Mouse (Mus musculus): ENCODE results near the gene Wnk2. TPM values are rescaled to one million over a fixed set of nuclear protein-coding genes. Genes with fewer than 3 reads are reported as not detected.

The Wnk2 gene
- total RNA-seq, 2 experiments from 2014 or later, result 129 to 145 TPM

DNA sequence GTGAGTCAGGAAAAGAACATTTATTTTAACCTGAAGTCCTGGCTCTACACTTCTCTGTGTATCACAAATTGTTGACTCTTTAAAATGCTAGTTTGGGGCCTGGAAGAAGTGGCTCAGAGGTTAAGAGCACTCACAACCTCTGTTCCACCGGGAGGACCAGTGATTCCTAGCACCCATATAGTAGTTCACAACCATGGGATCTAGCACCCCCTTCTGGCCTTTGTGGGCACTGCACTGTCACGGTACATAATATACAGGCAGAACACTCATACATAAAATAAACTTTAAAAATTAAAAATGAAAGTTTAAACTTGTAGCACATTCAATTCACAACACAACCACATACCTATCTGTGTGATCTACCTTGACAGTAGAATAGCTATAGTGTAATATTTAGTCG, 126.1 kb downstream of the Wnk2 start:
- intact Hi-C loops (cut with DNase I), result no loop called here
- H3K4me3 ChIP-seq, result no peak overlapping the region
- no peak for DNase-seq (ENCODE audit: extremely low spot score in 1 of 2, low spot score in 2 of 2)
- H3K27ac ChIP-seq, result no peak overlapping the region
- peak; percentile 54 for TF ChIP-seq CTCF (IDR thresholded peaks at IDR 0.05)

GRCm38 (mm10) chr13:49020152-49020551, 127.7 kb downstream of the Wnk2 start:
- no peak overlapping the region for H3K4me3 ChIP-seq
- intact Hi-C loops (cut with DNase I), result no loop called here
- TF ChIP-seq CTCF (IDR thresholded peaks at IDR 0.05), result no peak

DNA sequence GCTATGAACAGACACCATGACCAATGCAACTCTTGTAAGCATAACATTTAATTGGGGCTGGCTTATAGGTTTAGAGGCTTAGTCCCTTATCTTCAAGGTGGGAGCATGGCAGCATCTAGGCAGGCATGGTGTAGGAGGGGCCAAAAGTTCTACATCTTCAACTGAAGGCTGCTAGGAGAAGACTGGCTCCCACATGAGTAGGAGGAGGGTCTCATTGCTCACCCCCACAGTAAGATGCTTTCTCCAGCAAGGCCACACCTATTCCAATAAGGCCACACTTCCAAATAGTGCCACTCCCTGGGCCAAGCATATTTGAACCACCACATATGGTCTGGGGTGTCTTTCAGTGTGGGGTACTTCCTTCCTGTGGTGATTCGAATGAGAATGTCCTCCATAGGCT, 130.4 kb downstream of the Wnk2 start:
- no peak for TF ChIP-seq CTCF (IDR thresholded peaks at IDR 0.05)
- Histone ChIP-seq H3K27ac (no peak overlapping the region), H3K4me3 (no peak overlapping the region)
- no peak for DNase-seq (ENCODE audit: extremely low spot score in 1 of 2, low spot score in 2 of 2)
- intact Hi-C loops (cut with DNase I), result loop anchor here (5.0 kb wide), 1 partner anchor 155 kb away; no protein-coding TSS in a partner anchor

More at GRCm38 (mm10) chr13:49020152-49020551, 127.7 kb downstream of the Wnk2 start:
- no peak overlapping the region for H3K27ac ChIP-seq
- DNase-seq (ENCODE audit: extremely low spot score in 1 of 2, low spot score in 2 of 2), result no peak

DNA sequence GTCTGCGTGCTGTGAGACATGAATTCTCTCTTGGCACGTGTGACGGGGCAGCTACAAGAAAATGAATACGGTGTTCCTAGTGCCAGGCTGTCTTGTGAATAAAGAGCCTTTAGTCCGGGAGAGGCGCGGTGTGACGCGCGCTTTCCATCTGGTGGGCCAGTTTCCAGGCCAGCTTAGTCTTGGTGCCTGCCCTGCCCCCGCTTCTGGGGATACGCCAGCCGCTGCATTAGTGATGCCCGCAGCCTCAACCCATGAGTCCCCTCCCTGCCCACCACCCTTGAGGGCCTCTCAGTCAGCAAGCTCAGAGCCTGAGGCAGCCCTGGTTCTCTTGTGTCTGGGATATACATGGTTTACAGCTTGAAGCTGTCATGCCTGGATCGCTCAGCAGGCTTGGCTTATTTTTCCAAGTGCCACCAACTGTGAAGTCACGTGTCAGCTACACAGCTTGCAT, 131.5 kb downstream of the Wnk2 start:
- DNase-seq (ENCODE audit: extremely low spot score in 1 of 2, low spot score in 2 of 2), result peak; percentile 81 to 87
- Histone ChIP-seq H3K4me3 (peak overlapping the region; percentile 38), H3K27ac (peak overlapping the region; percentile 89)
- TF ChIP-seq CTCF (IDR thresholded peaks at IDR 0.05), result no peak; the same call in none of the 2 replicates
- intact Hi-C loops (cut with DNase I), result loop anchor here (5.0 kb wide), 1 partner anchor 156 kb away; no protein-coding TSS in a partner anchor

- Histone ChIP-seq H3K27ac (peak overlapping the region; percentile 89), H3K4me3 (peak overlapping the region; percentile 38)
- no peak for DNase-seq (ENCODE audit: extremely low spot score in 1 of 2, low spot score in 2 of 2)
- intact Hi-C loops (cut with DNase I), result loop anchor here (5.0 kb wide), 1 partner anchor 157 kb away; no protein-coding TSS in a partner anchor
- TF ChIP-seq CTCF (IDR thresholded peaks at IDR 0.05), result peak; percentile 6; the same call in 1 of the 2 replicates
These were observed 132.2 kb downstream of the Wnk2 start for GRCm38 (mm10) chr13:49015366-49016306.

DNA sequence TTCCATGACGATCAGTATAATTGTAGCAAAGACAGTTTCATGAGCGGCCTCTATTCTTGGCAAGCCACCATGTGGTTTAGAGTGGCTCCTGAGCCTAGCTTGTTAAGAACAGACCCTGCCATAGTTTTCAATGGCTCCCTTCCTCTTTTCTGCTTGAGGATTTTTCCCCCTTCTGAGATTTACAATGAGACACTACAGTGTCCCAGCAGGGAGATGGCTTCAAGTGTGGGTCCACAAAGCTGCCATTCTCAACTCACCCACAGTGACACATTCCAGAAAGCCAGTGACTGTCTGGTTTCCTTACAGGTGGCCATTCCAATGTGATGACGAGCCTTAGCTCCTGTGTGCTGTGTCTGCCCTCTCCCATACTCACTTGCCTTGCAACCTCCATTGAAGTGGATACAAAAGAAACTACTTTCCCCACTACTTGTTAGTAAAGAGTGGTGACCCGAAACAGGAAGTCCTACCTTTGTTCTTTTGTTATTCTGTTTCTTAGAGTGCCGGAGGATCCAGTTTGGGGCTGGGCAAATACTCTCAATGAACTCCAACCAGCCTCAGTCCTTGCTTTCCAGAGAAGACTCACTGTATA, 134.5 kb downstream of the Wnk2 start:
- H3K4me3 ChIP-seq, result no peak overlapping the region
- no peak overlapping the region for H3K27ac ChIP-seq
- TF ChIP-seq CTCF (IDR thresholded peaks at IDR 0.05), result no peak
- DNase-seq (ENCODE audit: extremely low spot score in 1 of 2, low spot score in 2 of 2), result no peak
- intact Hi-C loops (cut with DNase I), result no loop called here

- TF ChIP-seq CTCF (IDR thresholded peaks at IDR 0.05), result no peak
- intact Hi-C loops (cut with DNase I), result no loop called here
- no peak for DNase-seq (ENCODE audit: extremely low spot score in 1 of 2, low spot score in 2 of 2)
- no peak overlapping the region for H3K27ac ChIP-seq
- no peak overlapping the region for H3K4me3 ChIP-seq
These were observed 146.1 kb downstream of the Wnk2 start for GRCm38 (mm10) chr13:49001691-49002090.

- intact Hi-C loops (cut with DNase I), result loop anchor here (2.0 to 5.0 kb wide), 2 partner anchors 126 to 344 kb away; partner anchors contain the start of gene Phf2
- H3K4me3 ChIP-seq, result no peak overlapping the region
- peak; percentile 73 for TF ChIP-seq CTCF (IDR thresholded peaks at IDR 0.05)
- DNase-seq (ENCODE audit: extremely low spot score in 1 of 2, low spot score in 2 of 2), result peak; percentile 51 to 66
- H3K27ac ChIP-seq, result no peak overlapping the region
These were observed 149.2 kb downstream of the Wnk2 start for GRCm38 (mm10) chr13:48998591-48998990.

DNA sequence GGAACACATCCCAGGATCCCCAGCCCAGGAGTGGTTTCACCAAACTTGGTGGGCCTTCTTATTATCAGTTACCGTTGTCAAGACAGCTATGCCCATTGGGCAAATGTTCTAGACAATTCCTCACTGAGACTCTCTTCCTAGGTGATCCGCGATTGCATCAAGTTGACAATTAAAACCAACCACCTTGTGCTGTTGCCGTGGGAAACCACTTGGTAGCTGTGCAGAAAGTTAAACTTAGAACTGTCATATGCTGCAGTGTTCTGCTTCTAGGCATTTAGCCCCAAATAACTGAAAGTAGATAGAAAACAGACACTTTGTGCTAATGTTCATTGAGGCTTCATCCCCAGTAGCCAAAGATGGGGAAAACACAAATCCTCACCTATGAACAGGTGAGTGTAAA, 151.1 kb downstream of the Wnk2 start:
- H3K27ac ChIP-seq, result no peak overlapping the region
- no peak overlapping the region for H3K4me3 ChIP-seq
- intact Hi-C loops (cut with DNase I), result loop anchor here (5.0 kb wide), 1 partner anchor 124 kb away; the partner anchor contains the start of gene Phf2
- DNase-seq (ENCODE audit: extremely low spot score in 1 of 2, low spot score in 2 of 2), result no peak
- no peak for TF ChIP-seq CTCF (IDR thresholded peaks at IDR 0.05)

- no peak overlapping the region for H3K27ac ChIP-seq
- intact Hi-C loops (cut with DNase I), result loop anchor here (5.0 kb wide), 1 partner anchor 123 kb away; the partner anchor contains the start of gene Phf2
- TF ChIP-seq CTCF (IDR thresholded peaks at IDR 0.05), result no peak
- DNase-seq (ENCODE audit: extremely low spot score in 1 of 2, low spot score in 2 of 2), result no peak
- H3K4me3 ChIP-seq, result no peak overlapping the region
These were observed 152.9 kb downstream of the Wnk2 start for GRCm38 (mm10) chr13:48994903-48995302.

DNA sequence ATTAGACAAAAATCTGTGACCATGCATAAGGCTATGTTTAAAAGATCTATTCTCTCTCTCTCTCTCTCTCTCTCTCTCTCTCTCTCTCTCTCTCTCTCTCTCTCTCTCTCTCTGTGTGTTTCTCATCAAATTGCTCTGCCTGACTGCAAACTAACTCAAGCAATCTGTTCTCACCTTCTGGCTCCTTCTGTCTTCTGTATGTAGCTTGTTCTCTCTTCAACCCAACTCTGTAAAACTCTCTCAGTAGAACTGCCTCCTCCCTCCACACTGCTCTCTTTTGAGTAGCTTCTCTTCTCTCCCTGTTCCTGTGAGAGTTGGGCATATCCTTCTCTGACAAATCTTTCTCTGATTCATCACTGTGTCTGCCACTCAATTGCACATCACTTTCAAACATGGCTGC, 154.9 kb downstream of the Wnk2 start:
- intact Hi-C loops (cut with DNase I), result no loop called here
- no peak overlapping the region for H3K4me3 ChIP-seq
- no peak overlapping the region for H3K27ac ChIP-seq
- no peak for TF ChIP-seq CTCF (IDR thresholded peaks at IDR 0.05)
- no peak for DNase-seq (ENCODE audit: extremely low spot score in 1 of 2, low spot score in 2 of 2)

- intact Hi-C loops (cut with DNase I), result no loop called here
- Histone ChIP-seq H3K4me3 (no peak overlapping the region), H3K27ac (no peak overlapping the region)
- DNase-seq (ENCODE audit: extremely low spot score in 1 of 2, low spot score in 2 of 2), result no peak
- no peak for TF ChIP-seq CTCF (IDR thresholded peaks at IDR 0.05)
These were observed 157.7 kb downstream of the Wnk2 start for GRCm38 (mm10) chr13:48990138-48990537.

Other genes with a start within 250 kb of the Wnk2 start
- 100 to 1,000 TPM; 114 to 118 TPM for gene Fam120a, start 180.0 kb downstream of the Wnk2 start, total RNA-seq (2021)
- 10 to 100 TPM; 17.8 to 19.7 TPM for gene Ninj1, start 39.5 kb upstream of the Wnk2 start, total RNA-seq (2021)
- 10 to 100 TPM; 10.8 to 11.4 TPM for gene Card19, start 68.0 kb upstream of the Wnk2 start, total RNA-seq (2021)
- 1 to 10 TPM; 1.8 to 2.2 TPM for gene Susd3, start 100.7 kb upstream of the Wnk2 start, total RNA-seq (2021)
- 1 to 10 TPM; 6.7 to 7.1 TPM for gene Fgd3, start 172.3 kb upstream of the Wnk2 start, total RNA-seq (2021)
- gene Bicd2, start 193.6 kb upstream of the Wnk2 start, total RNA-seq (2021), result 10 to 100 TPM; 53.9 to 54.6 TPM